Mouse (Mus musculus): Measurements from ENCODE around the gene Wdr59.

DNA sequence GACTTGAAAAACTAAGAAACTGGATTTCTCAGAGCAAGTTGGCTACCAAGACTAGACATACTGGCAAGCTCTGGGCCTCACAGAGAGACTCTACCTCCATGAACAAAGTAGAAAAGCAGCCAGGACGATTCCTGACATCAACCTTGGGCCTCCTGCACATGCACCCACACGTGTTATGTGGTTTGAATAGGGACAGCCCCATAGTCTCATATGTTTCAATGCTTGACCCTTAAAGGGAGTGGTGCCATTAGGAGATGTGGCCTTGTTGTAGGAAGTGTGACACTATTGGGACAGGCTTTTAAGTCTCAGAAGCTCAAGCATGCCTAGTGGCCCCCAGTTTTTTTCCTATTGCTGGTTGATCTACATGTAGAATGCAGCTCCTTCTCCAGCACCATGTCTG lies 4.4 kb downstream of the Wdr59 start:
- TF ChIP-seq FLI1 (IDR thresholded peaks at IDR 0.05; ENCODE audit: low read length) (no peak), GATA1 (IDR thresholded peaks at IDR 0.05; ENCODE audit: borderline replicate concordance, low read length) (no peak)
